Mouse (Mus musculus) effector memory CD4-positive, alpha-beta T cell, adult 5 months (primary cell): ENCODE data around the gene Abl2. TPM values are rescaled to one million over a fixed set of nuclear protein-coding genes. Genes with fewer than 3 reads are reported as not detected.

Source experiments
- polyA plus RNA-seq: library from polyadenylated mRNA; unstranded; fragments of 100-300 nt; shearing (Covaris generic); gene quantifications from one replicate; pipeline ENCODE4 v1.2.1, GENCODE M21; 2017

Gene Abl2
- polyA plus RNA-seq: 10.6 TPM

DNA sequence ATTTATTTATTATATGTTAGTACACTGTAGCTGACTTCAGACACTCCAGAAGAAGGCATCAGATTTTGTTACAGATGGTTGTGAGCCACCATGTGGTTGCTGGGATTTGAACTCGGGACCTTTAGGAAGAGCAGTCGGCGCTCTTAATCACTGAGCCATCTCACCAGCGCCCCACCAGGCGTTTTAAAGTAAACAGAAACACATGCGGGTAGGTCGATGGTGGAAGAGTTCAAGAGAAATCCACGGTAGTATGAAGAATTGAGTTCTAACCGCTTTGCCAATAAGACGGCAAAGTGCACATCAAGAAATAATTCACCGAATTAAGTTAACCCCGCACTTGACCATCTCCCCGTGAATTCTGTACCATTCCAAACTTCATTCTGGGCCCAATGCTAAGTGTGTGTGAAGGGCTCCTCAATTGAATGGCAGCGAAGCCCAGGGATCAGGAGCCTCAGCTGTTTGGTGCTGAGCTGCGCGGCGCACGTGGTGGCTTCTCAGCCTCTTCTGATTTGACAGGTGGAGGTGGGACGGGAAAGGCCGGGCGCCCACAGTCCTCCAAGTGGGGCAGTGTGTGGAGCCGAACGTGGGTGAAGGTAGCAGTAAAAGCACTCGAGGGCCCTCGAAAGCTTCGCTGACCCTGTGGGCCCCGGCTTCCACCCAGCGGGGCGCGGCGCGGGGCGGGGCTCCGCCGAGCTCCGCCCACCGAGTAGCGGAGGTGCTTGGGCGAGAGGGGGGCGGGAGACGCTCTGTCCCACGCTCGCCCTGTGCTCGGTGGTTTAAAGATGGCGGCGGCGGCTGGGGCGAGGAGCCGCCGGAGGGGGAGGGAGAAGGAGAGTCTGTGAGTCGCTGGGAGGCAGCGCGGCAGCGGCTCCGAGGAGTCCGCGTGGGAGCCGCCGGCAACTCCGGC is at the start of gene Abl2:
TSS of gene Abl2 (plus strand) at position 763 of the 907 bp plus-strand sequence.

DNA sequence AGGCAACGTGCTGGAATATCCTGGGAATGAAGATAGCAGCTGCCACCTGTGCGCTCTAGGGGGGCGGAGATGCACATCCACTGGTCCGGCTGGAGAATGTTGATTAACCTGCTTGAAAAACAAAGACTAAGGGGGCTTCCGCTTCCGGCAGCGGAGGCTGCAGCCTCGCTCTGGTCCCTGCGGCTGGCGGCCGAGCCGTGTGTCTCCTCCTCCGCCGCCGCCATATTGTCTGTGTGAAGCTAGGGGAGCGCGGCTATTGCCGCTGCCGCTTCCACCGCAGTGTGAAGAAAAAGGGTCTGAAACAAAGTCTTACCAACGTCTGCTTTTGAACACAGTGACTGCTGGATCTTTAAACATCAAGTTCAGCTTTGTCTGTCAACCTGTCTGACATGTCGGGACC is 34.7 kb upstream of the Abl2 start, which contains the start of gene Gm10031:
TSS of gene Gm10031 (plus strand) at position 171 of the 400 bp plus-strand sequence.

DNA sequence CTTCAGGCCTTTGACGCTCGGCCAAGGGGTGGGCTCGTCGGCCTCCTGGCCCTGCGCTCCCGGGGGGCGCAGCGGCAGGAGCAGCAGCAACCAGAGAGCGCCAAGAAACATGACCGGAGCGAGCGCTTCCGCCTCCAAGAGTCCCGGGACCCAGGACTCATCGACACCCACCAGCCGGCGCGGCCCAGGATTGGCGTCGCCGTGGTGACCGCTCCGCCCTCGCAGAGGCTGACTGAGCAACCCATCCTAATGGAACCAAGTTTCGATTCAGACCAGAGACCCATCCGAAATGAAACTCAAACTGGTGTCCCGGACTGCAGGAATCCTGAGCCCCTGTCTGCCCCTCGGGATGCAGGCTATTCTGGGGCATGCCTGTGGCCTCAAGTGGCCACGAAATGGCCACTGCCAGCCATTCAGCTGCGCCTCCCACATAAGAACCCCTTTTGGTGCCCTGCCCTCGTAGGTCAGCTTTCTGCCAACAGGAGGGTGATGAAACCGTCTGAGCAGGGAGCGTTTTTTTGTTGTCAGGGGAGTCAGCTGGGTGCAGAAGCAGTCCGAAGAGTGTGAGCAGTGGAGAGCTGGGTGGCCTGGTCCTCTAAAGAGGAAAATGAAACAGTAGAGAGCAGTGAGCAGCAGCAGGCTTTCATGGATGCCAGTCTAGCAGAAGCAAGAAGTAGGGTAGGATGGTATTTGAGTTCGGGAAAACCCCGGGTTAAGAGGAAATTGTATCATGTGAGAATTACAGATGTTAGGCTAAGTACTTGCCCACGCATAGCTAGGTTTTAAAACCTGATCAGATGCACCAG is 115.8 kb downstream of the Abl2 start, which contains the start of gene Tor3a:
TSS of gene Tor3a (minus strand) at position 162 of the 806 bp plus-strand sequence.

Other genes starting within 250 kb of the Abl2 start
- gene Nphs2, start 248.1 kb upstream of the Abl2 start, polyA plus RNA-seq: not detected
- 1,420 TPM for gene Gm2000, start 192.7 kb upstream of the Abl2 start, polyA plus RNA-seq
- not detected for gene Axdnd1, start 137.6 kb upstream of the Abl2 start, polyA plus RNA-seq
- 31.6 TPM for gene Soat1, start 84.5 kb upstream of the Abl2 start, polyA plus RNA-seq
- gene Gm10031, start 34.8 kb upstream of the Abl2 start, polyA plus RNA-seq: 1.00 TPM
- gene Tor3a, start 115.6 kb downstream of the Abl2 start, polyA plus RNA-seq: 24.6 TPM
- gene Fam20b, start 160.3 kb downstream of the Abl2 start, polyA plus RNA-seq: 17.0 TPM